Mouse (Mus musculus): ENCODE measurements at regions not wholly inside any gene's neighbourhood (a gene's known extent, or its start where the extent isn't known, plus 50 kb on each side); places are given as distances from the start of the nearest gene placed in this dataset.

GRCm38 (mm10) chr1:177667041-177667791 is 62.4 kb upstream of the 1700016C15Rik start:
- no peak for TF ChIP-seq CTCF (IDR thresholded peaks at IDR 0.05; ENCODE audit: extremely low read depth, insufficient read depth, low read length)
- no peak for TF ChIP-seq POLR2A (IDR thresholded peaks at IDR 0.05; ENCODE audit: extremely low read depth, insufficient read depth, low read length)

Data from cortical plate, adult 2 months (tissue).